Mouse (Mus musculus) G1E (cell line): ENCODE results near the gene Ehmt1.

Experiments used
- CTCF ChIP-seq: IDR thresholded peaks from 2 replicates; pipeline ENCODE4 v1.5.1; 2012; ENCODE audit warnings: low read depth, low read length, inconsistent platforms, mixed read lengths
- GATA1 ChIP-seq: IDR thresholded peaks from 2 replicates; pipeline ENCODE4 v1.6.1; 2012; ENCODE audit warnings: borderline replicate concordance, low read length, inconsistent platforms, mixed read lengths
- TAL1 ChIP-seq: conservative IDR thresholded peaks from 2 replicates; pipeline ENCODE4 v1.6.1; 2012; ENCODE audit warnings: low read depth, low read length, inconsistent platforms, mixed read lengths

GRCm38 (mm10) chr2:24752599-24752998 is 166.8 kb downstream of the Ehmt1 start:
- TF ChIP-seq TAL1 = no peak
- TF ChIP-seq GATA1 = no peak
- no peak for TF ChIP-seq CTCF
